Mouse (Mus musculus) lung, postnatal 14 days (tissue): ENCODE data around the gene Klhl33.
"Not testable (repeated sequence)": the region's sequence is repeated elsewhere in the genome, so short reads cannot be mapped to it uniquely, and the experiment has no call there.

Experiments used
- DNase-seq: peaks from one replicate; pipeline ENCODE4 v3.0.0; 2021

Klhl33 gene

GRCm38 (mm10) chr14:50897374-50897765 lies at the start of gene Klhl33:
TSS of gene Klhl33 (minus strand) at chr14:50897507.
- peak; percentile 5 for DNase-seq

- not testable (repeated sequence) for DNase-seq
Observed at GRCm38 (mm10) chr14:50945526-50945925, 48.2 kb upstream of the Klhl33 start.

- not testable (repeated sequence) for DNase-seq
Observed at GRCm38 (mm10) chr14:50945081-50945480, 47.8 kb upstream of the Klhl33 start.

GRCm38 (mm10) chr14:50944668-50945033 lies 47.3 kb upstream of the Klhl33 start:
- not testable (repeated sequence) for DNase-seq

DNA sequence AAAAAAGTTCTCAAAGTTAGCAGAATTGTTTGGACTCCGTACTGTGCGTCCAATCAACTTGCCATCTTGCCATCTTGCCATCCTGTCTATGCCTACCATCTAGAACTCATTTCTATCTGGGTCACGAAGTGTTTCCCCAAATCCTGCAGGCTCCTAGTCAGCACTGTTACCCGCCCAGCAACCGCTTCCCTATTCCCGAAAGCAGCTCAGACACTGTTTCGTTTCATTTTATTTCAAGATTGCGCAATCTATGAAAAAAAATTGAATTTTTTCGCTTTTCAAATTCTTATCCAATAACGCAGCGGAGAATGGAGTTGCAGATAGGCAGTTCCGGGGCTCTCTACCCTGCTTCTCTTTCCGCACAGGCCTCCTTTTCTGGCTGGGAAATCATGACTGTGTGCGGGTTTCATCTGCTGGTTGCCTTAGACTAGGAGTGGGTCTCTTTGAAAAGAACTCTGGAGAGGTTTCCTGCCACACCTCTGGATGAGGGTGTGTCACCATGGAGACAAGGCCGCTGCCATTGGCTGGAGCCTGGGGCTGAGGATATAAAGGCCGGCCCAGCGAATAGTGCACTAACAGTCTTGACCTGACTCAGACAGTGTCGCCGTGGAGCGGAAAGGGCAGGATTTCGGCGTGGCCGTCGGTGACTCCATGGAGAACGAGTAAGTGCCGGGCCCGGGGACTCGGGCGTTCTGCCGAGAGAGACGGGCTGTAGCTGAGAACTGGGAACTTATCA lies 46.8 kb upstream of the Klhl33 start, which contains the start of gene Gm49342:
Gene Gm49342 (plus strand): TSS at position 586 of the 736 bp plus-strand sequence.
- peak; percentile 97 for DNase-seq

DNA sequence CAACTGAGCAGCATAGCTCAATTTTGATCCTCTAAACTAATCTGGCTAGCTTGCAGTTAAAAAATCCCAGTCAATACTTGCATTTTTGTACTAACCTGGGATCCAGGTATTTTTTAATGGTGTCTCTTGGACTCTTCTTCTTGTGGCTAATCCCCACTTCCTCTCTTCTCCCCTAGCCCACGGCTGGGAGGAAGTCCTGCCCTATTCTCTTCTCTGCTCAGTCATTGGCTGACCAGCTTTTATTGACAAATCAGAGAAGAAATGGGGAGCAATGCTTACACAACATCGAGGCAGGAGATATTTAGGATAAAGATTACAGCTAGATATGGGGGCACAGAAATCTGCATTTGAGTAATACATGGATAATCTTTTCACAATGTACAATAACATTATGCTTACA lies 41.6 kb upstream of the Klhl33 start:
- DNase-seq, result no peak

- DNase-seq, result no peak
Observed at GRCm38 (mm10) chr14:50938119-50938908, 41.0 kb upstream of the Klhl33 start.

DNA sequence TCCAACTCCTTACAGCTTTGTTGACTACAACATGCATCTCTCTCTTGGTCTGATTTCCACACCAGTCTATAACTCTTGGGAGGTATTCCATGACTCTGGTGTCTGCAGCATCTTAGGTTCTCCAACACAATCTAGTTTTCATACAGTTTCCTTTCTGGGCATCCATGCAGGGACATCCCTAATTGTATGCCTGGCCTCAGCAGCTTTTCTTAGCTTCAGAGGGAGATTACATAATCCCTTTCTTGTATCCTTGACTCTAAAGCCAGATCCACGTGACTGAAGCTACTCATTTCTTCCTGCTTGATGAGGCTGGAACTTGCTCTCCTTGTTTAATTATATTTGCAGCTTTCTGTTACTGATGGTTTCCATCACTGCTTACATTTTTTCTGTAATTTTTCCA lies 39.3 kb upstream of the Klhl33 start:
- no peak for DNase-seq

- DNase-seq, result no peak
Observed at GRCm38 (mm10) chr14:50931493-50932020, 34.2 kb upstream of the Klhl33 start.

DNA sequence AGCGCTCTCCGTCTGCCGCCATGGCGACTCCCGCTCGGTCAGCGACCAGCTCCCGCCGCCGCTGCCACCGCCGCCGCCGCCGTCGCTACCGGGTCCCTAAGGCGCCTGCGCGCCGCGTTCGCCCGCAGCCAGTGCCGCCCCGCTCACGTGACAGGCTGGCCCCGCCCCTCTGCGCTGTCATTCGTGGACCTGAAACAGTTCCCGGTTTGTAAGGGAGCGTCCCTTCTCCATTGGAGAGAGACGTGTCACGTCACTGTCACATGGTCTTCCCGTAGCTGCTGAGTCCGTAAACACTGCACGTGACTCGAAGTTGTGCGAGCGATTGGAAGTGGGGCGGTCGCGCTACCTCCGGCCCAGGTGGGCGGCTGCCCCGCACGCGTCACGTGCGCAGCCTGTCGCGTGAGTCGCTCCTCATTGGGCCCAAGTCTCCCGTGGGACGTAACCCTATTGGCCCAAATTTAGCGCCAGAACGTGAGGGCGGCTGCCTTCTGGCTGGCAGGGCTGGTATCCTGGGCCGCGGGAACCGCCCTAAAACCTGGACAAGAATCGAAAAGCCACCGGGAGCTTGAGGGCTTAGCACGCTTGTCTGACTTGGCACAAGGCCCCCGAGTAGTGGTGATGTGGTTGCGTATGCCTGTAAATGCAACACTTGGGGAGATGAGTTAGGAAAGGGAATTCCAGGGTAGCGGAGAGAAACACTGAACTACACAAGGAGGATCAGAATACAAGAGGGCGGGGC lies 33.6 kb upstream of the Klhl33 start, which contains the start of the genes Pip4p1 and Pnp:
Gene Pip4p1 (minus strand): TSS at position 103 of the 739 bp plus-strand sequence.
Gene Pnp (plus strand): TSS at position 329 of the 739 bp plus-strand sequence.
- DNase-seq, result peak; percentile 99

DNA sequence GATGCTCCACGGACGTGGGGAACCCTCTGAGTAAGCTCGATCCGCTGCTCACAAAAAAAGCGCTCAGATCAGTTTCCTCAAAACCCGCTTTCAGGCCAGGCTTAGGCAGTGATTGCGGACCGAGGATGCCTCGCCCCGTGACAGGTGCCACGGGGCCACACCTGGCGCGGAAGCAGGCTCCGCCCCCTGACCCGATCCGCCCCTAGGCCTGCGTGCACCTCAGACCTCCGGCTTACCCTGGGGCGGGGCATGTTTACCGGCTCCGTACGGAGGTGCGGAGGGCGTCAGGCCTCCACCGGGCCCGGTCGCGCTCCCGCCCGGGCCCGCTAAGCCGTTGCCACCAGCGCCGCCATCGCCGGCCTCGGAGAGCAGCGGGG lies 33.1 kb upstream of the Klhl33 start:
- peak; percentile 54 for DNase-seq

GRCm38 (mm10) chr14:50929951-50930350 lies 32.6 kb upstream of the Klhl33 start:
- DNase-seq, result no peak

DNA sequence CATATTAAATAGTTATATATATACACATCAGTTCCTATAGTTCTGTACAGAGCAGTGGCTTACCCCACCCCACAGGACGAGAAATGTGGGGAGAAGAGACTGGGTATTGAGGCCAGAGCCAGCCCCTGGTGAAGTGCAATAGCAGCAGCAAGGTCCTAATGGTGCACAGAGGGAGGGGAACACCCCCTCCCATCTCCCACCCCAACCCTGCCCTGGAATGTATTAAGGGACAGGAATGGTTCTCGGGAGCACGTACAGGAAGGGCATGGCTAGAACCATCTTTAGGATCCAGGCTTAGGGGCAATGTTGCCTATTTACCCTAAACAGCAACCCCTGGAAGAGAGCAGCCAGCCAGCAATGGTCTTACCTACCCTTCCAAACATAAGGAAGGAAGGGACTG lies 30.1 kb upstream of the Klhl33 start:
- DNase-seq, result no peak

DNA sequence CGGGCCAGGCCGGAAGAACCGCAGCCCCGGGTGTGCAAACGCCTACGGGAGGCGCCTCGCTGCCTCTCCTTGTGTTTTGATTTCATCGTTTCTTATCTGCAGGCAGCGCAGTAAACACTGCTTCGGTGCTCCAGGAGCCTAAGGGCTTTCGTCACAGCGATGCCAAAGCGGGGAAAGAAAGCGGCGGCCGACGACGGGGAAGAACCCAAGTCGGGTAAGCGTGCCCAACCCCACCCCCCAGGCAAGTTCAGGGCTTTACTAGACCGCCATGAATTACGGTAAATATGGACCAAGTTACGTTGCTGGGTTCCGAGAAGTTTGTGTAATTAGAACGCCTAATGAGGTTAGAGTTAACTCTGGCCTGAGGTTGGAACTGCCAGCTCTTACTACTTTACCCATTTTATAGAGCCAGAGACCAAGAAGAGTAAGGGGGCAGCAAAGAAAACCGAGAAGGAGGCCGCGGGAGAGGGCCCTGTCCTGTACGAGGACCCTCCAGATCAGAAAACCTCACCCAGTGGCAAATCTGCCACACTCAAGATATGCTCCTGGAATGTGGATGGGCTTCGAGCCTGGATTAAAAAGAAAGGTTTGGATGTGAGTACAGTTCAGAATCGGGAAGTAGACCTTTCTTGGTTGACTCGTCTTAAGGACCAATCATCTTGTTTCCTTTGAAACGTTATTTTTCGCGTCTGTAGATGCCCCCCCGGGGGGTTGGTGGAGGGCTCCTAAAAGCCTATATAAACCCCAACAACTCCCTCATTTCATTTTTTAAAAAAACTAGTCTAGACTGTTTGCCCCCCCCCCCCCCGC lies 28.0 kb upstream of the Klhl33 start:
- no peak for DNase-seq

DNA sequence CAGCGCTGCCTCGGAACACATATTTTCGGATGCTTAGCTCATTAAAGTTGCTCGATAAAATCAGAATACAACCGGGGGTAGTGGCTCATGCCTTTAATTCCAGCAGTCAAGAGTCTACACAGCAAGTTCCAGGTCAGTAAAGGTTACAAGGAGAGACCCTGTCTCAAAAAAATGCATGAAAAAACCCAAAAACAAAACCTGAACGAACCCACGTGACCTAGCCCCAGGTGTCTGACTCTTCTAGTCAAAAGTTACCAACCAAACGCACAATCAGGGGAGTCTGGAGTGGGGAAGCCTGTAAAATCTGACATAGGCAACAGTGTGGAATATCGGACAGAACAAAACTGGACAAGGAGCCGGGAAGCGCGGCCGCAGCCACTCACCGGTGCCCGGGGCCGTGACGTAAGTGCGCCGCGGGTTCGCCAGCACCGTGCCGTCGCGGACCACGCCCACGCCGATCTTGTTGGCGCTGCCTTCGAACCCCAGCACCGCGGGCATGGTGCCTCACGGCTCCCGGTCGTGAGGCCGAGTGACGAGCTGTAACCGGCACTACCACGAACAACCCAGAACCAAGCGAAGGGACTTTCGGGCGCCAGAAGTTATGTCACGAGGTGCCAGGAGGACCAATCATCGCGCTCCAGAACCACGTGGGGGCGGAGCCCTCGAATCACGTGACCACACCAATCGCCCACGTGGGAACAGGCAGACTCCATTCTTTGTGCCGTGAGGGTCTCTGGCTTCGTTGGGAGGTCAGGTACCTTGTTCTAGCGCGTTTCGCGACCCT lies 27.2 kb upstream of the Klhl33 start, which contains the start of the genes Osgep and Apex1:
Gene Osgep (minus strand): TSS at position 613 of the 784 bp plus-strand sequence.
Gene Apex1 (plus strand): TSS at position 688 of the 784 bp plus-strand sequence.
- DNase-seq, result peak; percentile 97

- not testable (repeated sequence) for DNase-seq
Observed at GRCm38 (mm10) chr14:50923437-50923836, 26.1 kb upstream of the Klhl33 start.

DNA sequence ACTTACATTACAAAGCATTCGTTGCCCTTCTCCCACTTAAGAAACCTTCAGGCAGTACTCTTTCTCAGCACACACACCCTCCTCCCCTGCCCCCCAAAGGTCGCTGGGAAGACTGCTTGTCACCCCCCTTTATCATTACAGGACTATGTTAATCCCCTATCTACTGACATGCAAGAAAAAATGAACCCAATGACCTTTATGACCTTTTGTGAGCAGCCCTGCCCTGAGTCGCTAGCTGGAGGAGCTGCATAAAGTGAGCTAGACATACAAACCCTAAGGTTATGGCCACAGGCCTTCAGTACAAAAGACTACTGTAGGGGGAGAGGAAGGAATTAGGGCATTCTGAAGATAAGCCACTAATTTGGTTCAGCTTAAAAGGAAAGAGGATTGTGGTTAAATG lies 14.0 kb upstream of the Klhl33 start:
- DNase-seq, result no peak

GRCm38 (mm10) chr14:50908126-50908525 lies 10.8 kb upstream of the Klhl33 start:
- no peak for DNase-seq

DNA sequence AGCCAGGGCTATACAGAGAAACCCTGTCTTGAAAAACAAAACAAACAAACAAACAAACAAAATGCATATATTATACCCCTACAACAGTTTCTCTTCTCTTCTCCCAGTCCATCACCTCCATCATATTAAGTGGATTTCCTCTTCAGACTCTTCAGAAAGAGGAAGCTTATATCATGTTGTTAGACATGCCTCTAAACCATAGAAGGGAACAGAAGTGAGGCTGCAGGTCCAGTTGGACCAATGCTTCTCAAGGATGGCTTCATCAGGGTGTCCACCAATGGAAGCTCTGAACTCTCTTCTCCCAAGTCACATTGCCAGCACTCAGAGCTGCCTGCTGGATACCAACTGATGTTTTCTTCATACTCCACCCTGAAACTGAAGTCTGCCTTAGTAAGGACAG lies 8.0 kb upstream of the Klhl33 start:
- DNase-seq, result not testable (repeated sequence)

- no peak for DNase-seq
Observed at GRCm38 (mm10) chr14:50904828-50905129, 7.5 kb upstream of the Klhl33 start.
